Mouse (Mus musculus): ENCODE results near the gene Diras2. TPM values are rescaled to one million over a fixed set of nuclear protein-coding genes. Genes with fewer than 3 reads are reported as not detected.

Diras2 gene
- polyA plus RNA-seq, 1 experiment from 2014 or later, result 5.4 TPM

DNA sequence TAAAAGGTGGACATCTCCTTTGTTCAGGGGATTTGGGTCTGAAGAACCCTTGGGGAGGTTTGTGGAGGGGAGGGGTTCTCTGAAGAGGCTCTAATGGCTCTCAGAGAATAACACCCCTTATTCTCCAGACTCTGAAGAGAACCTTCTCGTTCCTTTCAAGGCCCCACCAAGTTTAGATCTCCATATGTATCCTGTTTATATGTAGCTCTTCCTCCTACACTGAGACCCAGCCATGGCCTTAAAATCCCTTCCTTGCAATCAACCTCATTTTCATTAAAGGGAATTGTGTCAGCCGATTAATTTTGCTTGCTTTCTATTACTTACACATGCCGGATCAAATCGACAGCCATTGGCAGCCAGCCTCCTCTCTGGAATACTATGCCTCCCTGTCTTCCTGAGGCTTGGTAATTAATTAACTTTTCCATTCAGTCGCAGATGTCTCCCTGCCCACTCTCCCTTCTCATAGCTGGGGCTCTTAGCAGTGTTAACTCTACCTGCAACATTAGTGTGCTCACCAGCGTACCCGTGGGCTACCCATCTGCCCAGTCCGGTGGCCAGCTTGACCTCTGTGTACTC, 38.2 kb upstream of the Diras2 start:
- H3K36me3 ChIP-seq, result no peaks in the 10 kb centered on the region
- H3K4me1 ChIP-seq, result 0 out of 2 replicates have a peak, but pooled peaks cover 4% of the 10 kb centered on the region
- H3K4me3 ChIP-seq (replicated peaks), result no peak overlapping the region
- H3K4me2 ChIP-seq, result no peak overlapping the region
- ATAC-seq (ENCODE audit: low FRiP score), result no peak
- no peak overlapping the region for H3K27ac ChIP-seq (replicated peaks)
- 38% methylated on average over 8 of the region's 8 CpGs for WGBS
- H3K9ac ChIP-seq (replicated peaks), result no peak overlapping the region
- H3K27me3 ChIP-seq (replicated peaks), result no peaks in the 10 kb centered on the region; the same call in 1 of the 2 replicates
- H3K9me3 ChIP-seq (replicated peaks), result no peaks in the 10 kb centered on the region

DNA sequence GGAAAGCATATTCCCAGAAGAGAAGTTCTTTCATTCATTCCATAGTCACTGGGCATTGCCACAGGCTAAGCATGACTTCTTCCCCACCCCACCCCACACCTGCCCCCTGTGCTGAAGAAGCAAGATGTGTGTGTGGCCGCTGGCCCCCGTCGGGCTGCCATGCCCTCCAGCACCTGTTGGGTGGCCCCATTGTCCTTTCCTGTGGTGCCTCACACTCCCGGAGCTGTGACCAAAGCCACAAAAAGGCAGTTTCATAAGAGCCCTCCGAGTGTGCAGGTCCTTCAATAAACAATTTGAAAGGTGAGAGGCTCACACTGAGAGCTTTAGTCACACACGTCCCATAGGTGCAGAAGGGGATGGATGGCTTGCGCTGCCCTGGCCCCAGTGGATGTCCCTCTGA, 35.7 kb upstream of the Diras2 start:
- Histone ChIP-seq H3K9ac (replicated peaks) (no peak overlapping the region), H3K27me3 (replicated peaks) (no peaks in the 10 kb centered on the region; the same call in 1 of the 2 replicates), H3K4me2 (no peak overlapping the region), H3K4me3 (replicated peaks) (no peak overlapping the region), H3K4me1 (peaks cover 11% of the 10 kb centered on the region; the same call in 1 of the 2 replicates), H3K36me3 (no peaks in the 10 kb centered on the region), H3K9me3 (replicated peaks) (no peaks in the 10 kb centered on the region), H3K27ac (replicated peaks) (no peak overlapping the region)
- WGBS, result 66% methylated on average over 7 of the region's 7 CpGs
- ATAC-seq (ENCODE audit: low FRiP score), result no peak

DNA sequence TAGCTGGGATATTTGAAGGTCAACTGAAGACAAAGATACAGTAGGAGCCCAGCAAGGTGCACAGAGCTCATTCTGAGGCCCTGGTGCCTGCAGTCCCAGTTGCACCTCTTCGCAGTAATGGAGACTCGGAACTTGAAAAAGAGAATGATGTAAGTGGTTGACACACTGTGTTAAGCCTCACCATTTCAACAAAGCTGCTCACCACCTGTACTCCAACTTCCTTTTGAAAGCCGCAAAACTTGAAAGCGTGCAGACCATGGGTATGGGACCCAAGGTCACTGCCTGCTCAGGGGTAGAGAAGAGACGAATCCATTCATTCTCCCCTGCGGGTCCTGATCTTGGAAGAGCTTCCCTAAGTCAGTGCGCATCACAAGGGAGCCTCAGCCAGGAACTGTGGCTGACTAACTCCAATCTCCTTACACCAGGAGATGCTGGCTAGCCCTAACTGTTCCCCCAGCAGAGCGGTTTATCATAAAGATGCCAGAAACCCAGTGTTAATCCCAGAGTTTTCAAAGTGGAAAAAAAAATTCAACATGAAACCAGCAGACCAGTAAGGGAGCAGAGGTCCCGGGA, 35.2 kb upstream of the Diras2 start:
- ATAC-seq (ENCODE audit: low FRiP score), result no peak
- WGBS, result 90% methylated on average over 9 of the region's 9 CpGs

DNA sequence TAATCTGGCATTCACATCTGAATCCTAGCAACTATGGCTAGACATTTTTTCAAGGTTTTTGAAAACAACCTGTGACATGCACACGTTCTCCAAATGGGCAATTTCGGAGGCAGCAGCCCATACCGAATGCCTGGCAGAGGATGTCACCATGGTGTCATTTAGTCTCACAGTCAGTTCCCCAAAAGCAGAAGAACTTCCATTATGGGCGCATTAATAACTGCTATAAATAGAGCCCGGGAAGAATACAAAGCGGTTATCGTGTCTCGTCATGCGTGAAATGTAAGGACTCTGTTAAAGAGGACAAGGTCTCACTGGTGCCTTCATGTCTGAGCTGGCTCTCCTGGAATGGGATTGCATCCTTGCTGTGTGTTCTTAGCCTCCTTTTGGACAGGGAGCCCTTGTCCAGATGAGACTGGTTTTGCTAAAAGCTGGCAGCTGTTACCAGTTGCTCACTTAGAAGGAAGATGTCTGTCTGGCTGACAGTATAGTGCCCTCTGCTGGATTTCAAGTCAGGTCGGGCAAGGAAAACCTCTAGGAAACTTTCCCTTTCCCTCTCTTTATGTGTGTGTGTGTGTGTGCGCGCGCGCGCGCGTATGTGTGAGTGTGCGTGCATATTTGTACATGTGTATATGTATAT, 34.1 kb upstream of the Diras2 start:
- Histone ChIP-seq H3K9me3 (replicated peaks) (no peaks in the 10 kb centered on the region), H3K4me3 (replicated peaks) (no peak overlapping the region), H3K36me3 (no peaks in the 10 kb centered on the region), H3K27me3 (replicated peaks) (no peaks in the 10 kb centered on the region; the same call in 1 of the 2 replicates), H3K9ac (replicated peaks) (no peak overlapping the region), H3K4me1 (peaks cover 11% of the 10 kb centered on the region; the same call in 1 of the 2 replicates), H3K4me2 (no peak overlapping the region), H3K27ac (replicated peaks) (no peak overlapping the region)
- ATAC-seq (ENCODE audit: low FRiP score), result no peak
- 75% methylated on average over 18 of the region's 18 CpGs for WGBS

More for the DNA sequence above, 35.2 kb upstream of the Diras2 start:
- Histone ChIP-seq H3K4me3 (replicated peaks) (no peak overlapping the region), H3K36me3 (no peaks in the 10 kb centered on the region), H3K4me2 (no peak overlapping the region), H3K4me1 (peaks cover 11% of the 10 kb centered on the region; the same call in 1 of the 2 replicates), H3K9ac (replicated peaks) (no peak overlapping the region), H3K27ac (replicated peaks) (no peak overlapping the region), H3K9me3 (replicated peaks) (no peaks in the 10 kb centered on the region), H3K27me3 (replicated peaks) (no peaks in the 10 kb centered on the region; the same call in 1 of the 2 replicates)

DNA sequence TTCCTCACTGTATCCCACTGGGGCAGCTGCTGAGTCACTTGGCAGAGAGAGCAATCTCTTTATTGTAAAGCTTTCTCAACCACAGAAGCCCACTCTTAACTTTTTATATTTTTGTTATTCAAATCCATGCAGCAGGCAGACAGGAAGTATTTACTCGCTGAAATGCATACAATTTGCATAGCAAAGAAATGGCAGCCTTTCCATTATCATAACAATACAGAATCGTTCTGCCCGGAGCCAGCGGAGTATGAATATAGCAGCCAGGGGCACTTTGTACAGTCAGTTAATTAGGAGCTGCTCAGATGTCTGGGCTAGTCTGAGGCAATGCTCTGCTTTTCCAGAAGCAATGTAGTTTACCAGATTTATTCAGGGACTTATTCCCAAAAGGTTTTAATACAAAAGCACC, 31.1 kb upstream of the Diras2 start:
- WGBS, result 11% methylated on average over 4 of the region's 4 CpGs
- H3K36me3 ChIP-seq, result no peaks in the 10 kb centered on the region
- ATAC-seq (ENCODE audit: low FRiP score), result no peak
- no peak overlapping the region for H3K27ac ChIP-seq (replicated peaks)
- H3K4me3 ChIP-seq (replicated peaks), result no peak overlapping the region
- H3K4me1 ChIP-seq, result peaks cover 11% of the 10 kb centered on the region; the same call in 1 of the 2 replicates
- H3K9me3 ChIP-seq (replicated peaks), result no peaks in the 10 kb centered on the region
- no peak overlapping the region for H3K4me2 ChIP-seq
- no peak overlapping the region for H3K9ac ChIP-seq (replicated peaks)
- no peaks in the 10 kb centered on the region; the same call in 1 of the 2 replicates for H3K27me3 ChIP-seq (replicated peaks)

DNA sequence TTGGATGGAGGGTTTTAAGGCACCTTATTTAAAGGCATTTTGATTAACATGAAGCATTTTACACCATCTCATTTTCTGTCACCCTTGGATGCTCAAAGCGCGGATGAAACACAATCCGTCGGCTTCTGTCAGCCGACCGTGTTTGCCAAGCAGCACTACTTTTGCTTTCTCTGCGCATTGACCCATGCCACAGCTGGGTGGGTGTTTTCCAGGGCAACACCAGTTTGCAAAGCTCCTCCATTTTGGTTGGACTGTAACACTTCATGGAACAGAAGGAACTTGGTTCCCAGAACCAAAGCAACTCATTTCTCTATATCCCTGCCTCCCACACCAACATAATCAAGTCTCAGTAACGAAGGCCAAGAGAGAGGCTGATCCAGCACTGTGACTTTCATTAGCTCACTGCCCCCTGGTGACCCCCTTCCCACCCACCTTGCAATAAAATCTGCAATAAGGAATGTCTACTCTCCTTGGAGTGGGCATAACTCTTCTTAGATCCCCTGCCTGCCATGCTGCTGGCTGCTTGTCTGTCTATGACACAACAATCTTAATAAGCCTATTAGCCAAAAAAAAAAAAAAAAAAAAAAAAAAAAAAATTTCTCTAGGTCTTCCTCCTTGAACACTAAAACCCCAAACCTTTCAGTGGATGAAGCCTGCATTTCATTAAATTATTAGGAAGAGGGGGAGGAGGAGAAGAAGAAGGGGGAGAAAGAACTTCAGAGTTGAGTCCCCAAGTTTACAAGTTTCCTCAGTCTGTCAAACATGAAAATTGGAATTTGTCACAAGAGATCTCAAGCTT, 30.5 kb upstream of the Diras2 start:
- Histone ChIP-seq H3K27ac (replicated peaks) (no peak overlapping the region), H3K4me1 (peaks cover 11% of the 10 kb centered on the region; the same call in 1 of the 2 replicates), H3K9me3 (replicated peaks) (no peaks in the 10 kb centered on the region), H3K9ac (replicated peaks) (no peak overlapping the region), H3K4me3 (replicated peaks) (no peak overlapping the region), H3K27me3 (replicated peaks) (no peaks in the 10 kb centered on the region; the same call in 1 of the 2 replicates), H3K36me3 (no peaks in the 10 kb centered on the region), H3K4me2 (no peak overlapping the region)
- ATAC-seq (ENCODE audit: low FRiP score), result no peak
- 64% methylated on average over 8 of the region's 8 CpGs for WGBS

DNA sequence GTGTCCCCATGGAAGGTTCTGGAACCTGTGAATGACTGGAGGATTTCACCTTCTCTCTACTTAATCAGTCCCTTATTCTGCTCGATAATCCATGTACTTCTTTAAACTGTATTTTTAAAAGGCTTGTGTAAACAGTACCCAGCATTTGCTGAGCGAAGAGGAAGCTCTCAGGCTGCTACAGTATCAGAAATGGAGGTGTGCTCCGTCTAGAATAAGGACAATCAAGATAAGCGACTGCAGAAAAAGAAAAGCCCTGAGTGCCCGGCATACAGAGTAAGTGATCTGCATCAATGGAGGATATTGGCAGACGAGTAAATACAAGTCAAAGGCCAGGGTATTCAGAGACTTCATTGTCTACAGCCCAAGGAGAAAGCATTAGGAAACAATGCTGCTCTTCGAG, 26.3 kb upstream of the Diras2 start:
- H3K9me3 ChIP-seq (replicated peaks), result no peaks in the 10 kb centered on the region
- no peak for ATAC-seq (ENCODE audit: low FRiP score)
- H3K4me3 ChIP-seq (replicated peaks), result no peak overlapping the region
- no peaks in the 10 kb centered on the region for H3K27me3 ChIP-seq (replicated peaks)
- WGBS, result 72% methylated on average over 7 of the region's 7 CpGs
- no peak overlapping the region for H3K9ac ChIP-seq (replicated peaks)
- peaks cover 6% of the 10 kb centered on the region; the same call in 1 of the 2 replicates for H3K4me1 ChIP-seq
- no peaks in the 10 kb centered on the region for H3K36me3 ChIP-seq
- H3K4me2 ChIP-seq, result no peak overlapping the region
- H3K27ac ChIP-seq (replicated peaks), result no peak overlapping the region

DNA sequence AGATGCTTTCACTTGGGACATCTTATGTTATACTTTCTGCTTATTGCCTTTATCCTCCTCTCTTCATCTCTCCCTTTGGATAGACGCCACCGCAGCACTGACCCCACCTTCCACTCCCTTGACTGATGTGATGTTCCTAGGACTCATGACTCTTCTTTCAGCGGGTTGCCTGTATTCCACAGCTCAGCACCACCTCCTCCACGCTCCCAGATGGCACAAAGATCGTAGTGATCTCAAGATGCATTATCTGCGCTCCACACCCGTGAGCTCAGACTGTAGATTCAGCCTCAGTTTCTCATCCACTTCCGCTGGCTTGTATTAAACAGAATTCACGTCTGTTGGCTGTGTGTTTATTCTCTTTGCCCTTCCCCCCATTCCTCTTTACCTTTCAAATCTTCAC, 23.6 kb upstream of the Diras2 start:
- H3K36me3 ChIP-seq, result no peaks in the 10 kb centered on the region
- H3K9ac ChIP-seq (replicated peaks), result no peak overlapping the region
- H3K4me3 ChIP-seq (replicated peaks), result no peak overlapping the region
- no peaks in the 10 kb centered on the region for H3K9me3 ChIP-seq (replicated peaks)
- H3K27ac ChIP-seq (replicated peaks), result no peak overlapping the region
- no peak for ATAC-seq (ENCODE audit: low FRiP score)
- H3K4me1 ChIP-seq, result no peaks in the 10 kb centered on the region
- H3K4me2 ChIP-seq, result no peak overlapping the region
- WGBS, result 88% methylated on average over 9 of the region's 9 CpGs
- no peaks in the 10 kb centered on the region for H3K27me3 ChIP-seq (replicated peaks)

DNA sequence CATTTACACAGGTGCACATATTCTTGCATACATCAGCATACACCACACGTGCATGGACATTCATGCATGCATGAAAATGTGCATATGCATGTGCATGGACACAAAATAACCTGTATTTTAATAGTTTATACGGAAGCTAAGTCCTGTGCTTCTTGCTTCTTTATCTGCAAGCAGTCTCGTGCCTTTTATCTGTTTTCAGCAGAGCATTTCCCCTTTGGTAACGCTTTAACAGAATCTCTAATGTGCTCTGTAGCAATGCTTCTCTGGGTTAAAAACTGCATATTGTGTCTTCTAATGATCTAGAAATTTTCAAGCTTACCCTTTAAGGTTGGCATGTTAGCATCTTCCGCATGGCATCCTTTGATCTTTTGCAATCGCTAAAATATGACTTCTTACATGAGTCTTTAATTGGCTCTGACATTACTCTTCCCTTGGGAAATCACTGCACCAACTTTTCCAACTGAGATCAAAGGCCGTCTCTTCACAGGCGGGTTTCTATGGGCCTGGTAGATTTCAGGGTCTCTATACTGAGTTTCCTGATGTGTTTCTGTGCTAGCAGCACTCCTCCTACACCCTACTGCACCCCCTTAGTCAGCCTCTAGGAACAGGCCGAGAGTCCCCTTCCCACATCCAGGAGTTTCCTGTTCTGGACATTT, 21.9 kb upstream of the Diras2 start:
- Histone ChIP-seq H3K36me3 (no peaks in the 10 kb centered on the region), H3K4me2 (no peak overlapping the region), H3K4me3 (replicated peaks) (no peak overlapping the region), H3K4me1 (no peaks in the 10 kb centered on the region), H3K9me3 (replicated peaks) (no peaks in the 10 kb centered on the region), H3K27me3 (replicated peaks) (no peaks in the 10 kb centered on the region), H3K9ac (replicated peaks) (no peak overlapping the region), H3K27ac (replicated peaks) (no peak overlapping the region)
- 72% methylated on average over 9 of the region's 9 CpGs for WGBS
- ATAC-seq (ENCODE audit: low FRiP score), result no peak

DNA sequence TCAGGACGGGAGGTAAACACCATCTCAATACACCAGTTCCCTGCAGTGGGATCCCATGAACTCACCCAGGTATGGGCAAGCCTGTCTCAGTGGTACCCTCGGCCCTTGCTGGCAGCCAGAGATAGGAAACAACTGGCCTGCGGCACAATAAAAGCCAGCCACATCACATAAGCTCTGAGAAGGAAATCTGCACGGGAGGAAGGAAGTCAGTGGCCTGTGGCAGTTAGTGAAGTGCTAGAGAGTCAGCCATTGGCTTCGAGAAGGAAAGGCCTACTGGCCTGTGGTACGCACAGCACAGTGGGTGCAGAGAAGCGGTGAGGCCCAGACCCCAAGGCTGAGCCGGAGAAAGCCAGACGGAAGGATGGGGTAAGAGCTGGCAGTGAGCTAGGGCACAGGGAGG, 20.2 kb upstream of the Diras2 start:
- no peaks in the 10 kb centered on the region for H3K9me3 ChIP-seq (replicated peaks)
- ATAC-seq (ENCODE audit: low FRiP score), result no peak
- H3K4me1 ChIP-seq, result no peaks in the 10 kb centered on the region
- WGBS, result 82% methylated on average over 9 of the region's 9 CpGs
- no peaks in the 10 kb centered on the region for H3K36me3 ChIP-seq
- H3K27ac ChIP-seq (replicated peaks), result no peak overlapping the region
- H3K4me2 ChIP-seq, result no peak overlapping the region
- H3K27me3 ChIP-seq (replicated peaks), result no peaks in the 10 kb centered on the region
- no peak overlapping the region for H3K9ac ChIP-seq (replicated peaks)
- H3K4me3 ChIP-seq (replicated peaks), result no peak overlapping the region

DNA sequence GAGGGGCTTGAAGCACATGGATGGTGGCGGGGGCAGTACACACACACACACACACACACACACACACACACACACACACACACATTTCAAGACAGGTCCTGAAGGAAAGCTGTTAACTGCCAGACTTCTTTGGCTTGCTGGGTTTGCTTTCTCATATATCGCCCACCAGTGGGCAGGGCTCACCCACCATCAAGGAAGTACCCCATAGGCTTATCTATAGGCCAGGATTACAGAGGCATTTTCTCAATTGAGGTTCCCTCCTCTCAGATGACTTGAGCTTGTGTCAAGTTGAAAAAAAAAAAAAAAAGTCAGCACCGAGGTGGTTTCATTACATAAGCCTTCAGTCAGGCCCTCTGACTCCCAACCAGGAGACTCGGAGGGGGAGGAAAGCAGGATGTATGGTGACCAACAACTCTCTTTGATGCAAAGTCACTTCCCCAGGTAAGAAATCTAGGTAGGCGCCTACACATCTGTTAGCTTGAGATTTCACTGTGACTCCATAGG, 19.7 kb upstream of the Diras2 start:
- no peaks in the 10 kb centered on the region for H3K4me1 ChIP-seq
- WGBS, result 79% methylated on average over 5 of the region's 5 CpGs
- no peak overlapping the region for H3K27ac ChIP-seq (replicated peaks)
- no peaks in the 10 kb centered on the region for H3K36me3 ChIP-seq
- no peaks in the 10 kb centered on the region for H3K27me3 ChIP-seq (replicated peaks)
- no peak overlapping the region for H3K4me2 ChIP-seq
- no peak overlapping the region for H3K4me3 ChIP-seq (replicated peaks)
- no peak for ATAC-seq (ENCODE audit: low FRiP score)
- no peak overlapping the region for H3K9ac ChIP-seq (replicated peaks)
- H3K9me3 ChIP-seq (replicated peaks), result no peaks in the 10 kb centered on the region

All from neural tube, embryonic 15.5 days (tissue).